Mouse (Mus musculus) heart, adult 11 months (tissue): ENCODE data around the gene Bin2.

Source experiments
- DNase-seq: peaks from one replicate; pipeline ENCODE4 v3.0.0; 2022

Gene Bin2

DNA sequence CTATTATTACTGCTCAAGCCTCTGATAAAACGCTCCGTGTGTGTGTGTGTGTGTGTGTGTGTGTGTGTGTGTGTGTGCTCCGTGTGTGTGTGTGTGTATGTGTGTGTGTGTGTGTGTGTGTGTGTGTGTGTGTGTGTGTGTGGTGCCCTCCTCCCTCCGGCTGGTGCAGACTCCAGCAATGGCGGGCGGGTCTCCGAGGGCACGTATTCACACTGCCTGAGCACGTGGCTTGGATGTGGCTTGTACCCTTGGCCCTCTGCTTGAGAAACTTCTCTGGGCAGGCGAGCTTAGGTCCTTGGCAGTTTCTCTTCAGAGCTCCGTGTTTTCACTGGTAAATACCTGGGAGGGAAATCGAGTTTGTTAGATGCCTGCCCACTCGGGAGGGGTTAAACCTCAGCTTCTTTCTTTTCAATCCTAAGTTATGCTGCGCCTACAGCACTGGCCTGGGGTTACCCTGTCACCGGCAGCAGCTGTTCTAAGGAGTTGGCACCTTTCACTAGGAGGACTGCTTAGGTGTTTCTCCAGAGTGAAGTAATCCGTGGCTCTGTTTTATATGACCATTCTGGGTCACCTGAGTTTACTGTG lies 28.0 kb downstream of the Bin2 start:
- DNase-seq, result peak; percentile 92

DNA sequence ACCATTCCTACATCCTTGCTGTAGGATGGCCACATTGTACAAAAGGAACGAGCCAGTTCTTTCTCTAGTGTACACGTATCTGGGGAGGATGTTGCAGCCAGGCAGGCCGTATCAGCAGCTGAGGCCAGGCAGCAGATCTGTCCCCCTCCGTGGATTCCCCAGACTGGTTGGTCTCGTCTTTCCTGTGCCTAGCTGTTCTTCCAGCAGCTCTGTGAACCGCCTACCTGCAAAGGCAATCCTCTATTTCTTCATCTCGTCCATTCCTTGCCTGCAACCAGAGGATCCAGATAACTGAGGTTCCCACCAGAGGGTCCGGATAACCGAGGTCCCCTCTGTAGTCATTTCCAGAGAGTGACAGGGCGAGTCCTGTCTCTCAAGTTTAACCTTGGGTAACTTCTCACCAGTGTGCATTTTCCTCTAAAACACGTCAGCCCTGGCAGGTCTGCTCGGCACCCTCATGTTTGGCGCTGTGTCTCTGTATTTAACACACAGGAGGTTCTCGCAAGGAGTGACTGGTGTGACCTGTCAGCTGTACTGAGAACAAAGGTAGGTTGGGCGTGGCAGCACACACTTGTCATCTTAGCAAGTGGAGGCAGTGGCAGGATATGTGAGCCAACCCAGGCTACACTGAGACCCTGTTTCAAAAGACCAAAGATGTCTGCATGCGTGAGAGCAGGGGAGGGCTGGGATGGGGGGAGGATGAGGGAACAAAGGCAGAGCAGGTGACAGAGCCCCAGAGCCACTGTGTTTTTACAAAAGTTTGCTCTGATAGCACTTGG lies 29.2 kb downstream of the Bin2 start:
- DNase-seq, result no peak

DNA sequence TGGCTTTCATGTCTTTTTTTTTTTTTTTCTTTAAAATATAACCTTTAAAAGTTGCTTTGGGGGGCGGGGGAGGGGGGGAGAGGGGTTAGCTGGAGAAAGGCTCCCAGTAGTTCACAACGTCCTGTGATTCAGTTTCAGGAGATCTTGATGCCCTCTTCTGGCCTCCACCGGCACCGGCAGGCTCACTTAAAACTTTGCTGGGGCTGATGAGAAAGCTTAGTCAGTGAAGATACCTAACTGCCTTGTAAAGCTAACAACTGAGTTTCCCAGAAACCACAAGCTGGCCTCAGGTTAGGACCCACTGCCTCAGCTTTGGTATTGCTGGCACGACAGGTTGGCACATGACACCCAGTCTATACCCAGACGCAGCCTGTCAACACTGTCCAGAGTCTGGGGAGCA lies 31.7 kb downstream of the Bin2 start:
- DNase-seq, result peak; percentile 95

DNA sequence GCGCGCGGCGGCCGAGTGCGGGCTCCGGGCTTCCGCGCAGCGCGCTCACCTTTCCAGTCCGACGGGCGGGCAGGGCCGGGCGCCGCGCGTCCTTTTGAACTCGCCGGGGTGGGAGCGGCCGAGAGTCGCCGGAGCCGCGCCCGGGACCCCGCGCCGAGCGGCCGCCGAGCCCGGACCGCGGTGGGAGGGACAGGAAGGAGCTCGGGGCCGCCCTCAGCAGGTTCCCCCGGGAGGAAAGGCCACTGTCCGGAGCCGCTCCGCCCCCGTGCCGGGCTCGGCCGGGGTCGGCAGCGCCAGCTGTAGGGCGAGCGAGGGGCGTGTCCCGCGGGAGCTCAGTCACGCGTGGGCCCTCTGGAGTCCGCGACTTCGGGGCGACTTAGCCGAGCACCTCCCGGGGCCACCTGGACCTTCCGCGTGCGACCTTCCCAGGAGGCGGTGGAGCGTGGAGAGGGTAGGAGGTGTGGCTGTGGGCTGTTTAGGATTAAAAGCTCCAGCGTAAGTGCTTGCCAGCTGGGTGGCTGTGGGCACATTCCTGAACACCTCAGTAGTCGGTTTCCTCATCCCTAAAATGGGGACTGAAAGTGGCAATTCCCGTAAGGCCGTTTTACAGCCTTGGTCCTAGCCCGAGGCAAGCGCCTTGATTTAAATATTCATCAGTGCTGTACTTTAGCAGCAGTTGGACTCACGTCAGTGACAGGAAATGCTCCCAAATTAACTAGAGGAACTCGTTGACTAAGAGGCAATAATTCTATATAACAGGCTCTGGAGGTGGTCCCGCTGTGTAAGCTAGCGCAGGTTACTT lies 32.5 kb downstream of the Bin2 start, which contains the start of gene Smagp:
TSS of gene Smagp (minus strand) at position 241 of the 802 bp plus-strand sequence.
- peak; percentile 98 for DNase-seq

DNA sequence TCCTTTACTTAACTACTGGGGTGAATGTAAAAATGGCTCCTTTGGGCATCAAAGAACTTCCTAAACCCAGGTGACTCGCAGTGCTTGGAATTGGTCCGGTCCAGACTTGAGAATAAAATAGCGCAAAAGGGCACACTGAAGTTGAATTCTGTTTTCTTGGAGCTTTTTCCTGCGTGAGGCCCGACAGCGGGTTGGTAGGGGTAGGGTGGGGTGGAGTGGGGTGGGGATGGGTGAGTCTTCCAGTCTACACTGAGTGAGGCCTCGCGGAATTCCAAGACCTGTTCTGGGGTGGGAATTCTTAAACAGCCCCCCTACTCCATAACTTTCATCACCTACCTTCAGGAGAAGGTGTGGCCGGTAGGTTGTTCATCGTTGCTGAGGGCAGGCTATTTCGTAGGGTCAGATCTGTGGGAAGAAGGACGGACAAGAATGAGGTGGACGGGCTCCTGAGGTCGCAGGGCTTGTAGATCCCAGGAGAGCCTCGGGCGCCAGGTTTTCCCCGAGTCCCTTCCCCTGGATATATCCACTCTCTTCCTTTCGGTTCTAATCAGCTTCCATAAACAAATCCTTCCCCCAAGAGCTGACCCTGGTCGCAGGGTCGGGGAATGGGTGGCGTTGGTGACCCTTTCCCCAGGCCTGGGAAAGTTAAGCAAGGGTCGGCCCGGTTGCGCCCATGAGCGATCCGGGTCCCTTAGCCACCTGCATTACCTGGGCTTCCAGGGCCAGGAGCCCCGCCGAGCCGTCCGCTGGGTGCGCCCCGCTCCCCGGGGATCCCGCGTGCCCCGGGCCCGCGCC lies 33.3 kb downstream of the Bin2 start:
- DNase-seq, result no peak

DNA sequence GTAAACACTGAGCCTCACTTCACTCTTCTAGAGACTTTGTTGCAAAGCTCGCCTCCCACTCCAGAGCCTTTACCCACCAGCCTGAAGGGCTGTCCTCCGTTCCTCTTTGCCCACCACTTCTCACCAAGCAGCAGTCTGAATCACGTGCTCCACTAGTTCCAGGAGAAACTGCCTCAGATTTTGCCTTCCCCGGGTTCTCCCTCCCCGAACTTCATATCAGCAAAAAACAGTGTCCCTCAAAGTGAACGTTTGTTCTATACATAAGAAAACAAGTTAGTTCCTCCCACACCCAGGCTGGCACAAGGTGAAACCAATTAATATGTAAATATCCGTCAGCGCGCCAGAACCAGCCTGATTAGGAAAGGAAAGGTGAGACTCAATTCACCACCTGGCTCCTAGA lies 34.1 kb downstream of the Bin2 start:
- DNase-seq, result no peak

DNA sequence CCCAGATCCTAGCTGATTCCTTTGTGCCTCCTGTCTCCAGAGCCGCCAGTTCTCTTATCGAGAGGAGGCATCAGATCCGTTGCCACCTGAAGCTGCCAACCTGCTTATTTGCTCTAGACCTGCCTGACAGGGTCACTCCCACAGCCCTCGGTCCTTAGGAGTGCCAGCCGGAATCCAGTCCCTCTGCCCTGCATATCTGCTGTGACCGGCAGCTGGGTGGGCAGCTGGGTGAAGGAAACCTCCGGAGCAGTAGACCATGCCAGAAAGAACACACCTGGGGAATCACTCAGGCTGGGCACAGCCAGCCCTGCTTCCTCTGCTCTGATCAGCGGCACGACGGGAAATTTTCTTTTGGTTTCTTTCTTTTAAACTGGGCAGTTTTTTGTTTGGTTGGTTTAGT lies 36.0 kb downstream of the Bin2 start:
- DNase-seq, result no peak

DNA sequence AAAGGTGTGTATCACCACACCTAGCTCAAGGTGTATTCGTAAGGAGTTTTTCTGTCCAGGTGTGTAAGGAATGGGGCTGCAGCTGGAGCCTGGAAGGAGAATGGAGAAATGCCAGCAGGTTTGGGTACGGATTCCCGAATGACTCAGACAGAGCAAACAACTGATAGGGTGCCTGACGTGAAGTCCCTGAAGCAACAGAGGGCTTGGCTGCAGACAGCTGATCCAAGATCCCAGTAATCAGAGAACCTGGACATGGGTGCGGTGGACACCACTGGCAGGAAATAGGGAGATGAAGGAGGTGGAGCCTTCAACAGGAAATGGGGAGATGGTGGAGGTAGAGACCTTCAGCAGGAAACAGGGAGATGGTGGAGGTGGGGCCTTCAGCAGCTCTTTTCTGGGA lies 37.0 kb downstream of the Bin2 start:
- DNase-seq, result no peak

DNA sequence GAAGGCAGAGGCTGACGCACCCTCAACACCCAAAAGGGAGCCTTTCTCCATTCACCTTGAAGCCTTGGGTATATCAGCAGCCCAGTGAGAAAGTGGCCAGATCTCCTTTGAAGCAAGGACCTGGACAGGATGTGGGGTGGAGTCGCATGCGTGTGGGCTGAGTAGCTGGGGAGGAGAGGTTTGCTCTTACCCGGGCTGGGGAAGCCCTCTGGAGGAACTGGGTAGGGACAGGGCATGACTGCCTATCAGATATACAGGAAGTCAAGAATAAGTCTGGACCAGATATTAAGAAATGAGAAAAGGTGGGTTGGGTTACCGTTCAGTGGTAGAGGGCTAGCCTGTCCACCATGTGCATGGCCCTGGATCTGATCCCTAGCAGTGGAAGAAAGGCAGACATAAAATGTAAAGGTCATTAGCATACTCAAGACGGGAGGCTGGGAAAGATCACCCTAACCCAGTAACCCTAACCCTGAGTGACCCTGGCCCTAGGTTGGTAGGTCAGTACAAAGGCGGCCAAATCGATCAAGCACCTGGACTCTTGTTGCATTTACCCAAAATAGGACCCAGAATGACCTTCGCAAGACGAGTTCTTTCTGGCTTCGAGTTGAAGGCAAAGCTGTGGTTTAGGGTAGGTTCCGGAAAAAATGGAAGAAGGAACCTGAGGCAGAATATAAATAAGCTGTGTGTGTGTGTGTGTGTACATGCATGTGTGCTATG lies 37.7 kb downstream of the Bin2 start:
- no peak for DNase-seq

DNA sequence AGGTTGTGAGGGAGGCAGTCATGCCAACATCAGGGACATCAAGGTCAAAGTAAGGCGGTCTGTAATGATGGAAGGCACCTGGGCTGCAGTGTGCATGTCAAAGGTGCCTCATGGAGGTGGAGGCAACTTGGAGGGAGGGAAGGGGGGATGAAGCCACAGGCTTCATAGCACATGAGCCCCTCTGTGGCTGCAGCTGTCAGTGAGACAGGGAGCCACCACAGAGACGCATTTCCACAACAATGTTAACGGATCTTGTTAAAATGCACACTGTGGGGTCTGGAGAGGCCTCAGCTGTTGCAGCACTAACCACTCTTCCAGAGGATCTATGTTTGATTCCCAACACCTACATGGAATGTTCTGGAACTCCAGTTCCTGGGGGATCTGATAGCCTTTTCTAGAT lies 39.2 kb downstream of the Bin2 start:
- DNase-seq, result no peak

DNA sequence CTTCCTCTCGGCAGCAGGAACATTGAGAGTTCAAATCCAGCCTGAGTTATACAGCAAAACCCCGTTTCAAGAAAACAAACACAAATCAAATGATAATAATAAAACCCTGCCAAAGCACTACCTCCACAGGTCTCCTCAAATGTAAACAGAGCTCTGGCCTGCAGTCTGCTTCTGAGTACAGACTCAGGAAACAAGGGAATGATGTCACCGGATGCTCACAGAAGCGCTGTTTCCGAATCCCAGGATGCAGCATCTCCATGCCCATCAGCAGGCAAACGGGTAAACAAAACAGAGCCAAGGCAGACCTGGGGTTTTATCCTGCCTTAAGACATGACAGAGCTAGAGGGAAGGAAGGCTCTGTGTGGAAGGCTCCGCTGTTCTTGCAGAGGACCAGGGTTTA lies 40.6 kb downstream of the Bin2 start:
- DNase-seq, result peak; percentile 94

DNA sequence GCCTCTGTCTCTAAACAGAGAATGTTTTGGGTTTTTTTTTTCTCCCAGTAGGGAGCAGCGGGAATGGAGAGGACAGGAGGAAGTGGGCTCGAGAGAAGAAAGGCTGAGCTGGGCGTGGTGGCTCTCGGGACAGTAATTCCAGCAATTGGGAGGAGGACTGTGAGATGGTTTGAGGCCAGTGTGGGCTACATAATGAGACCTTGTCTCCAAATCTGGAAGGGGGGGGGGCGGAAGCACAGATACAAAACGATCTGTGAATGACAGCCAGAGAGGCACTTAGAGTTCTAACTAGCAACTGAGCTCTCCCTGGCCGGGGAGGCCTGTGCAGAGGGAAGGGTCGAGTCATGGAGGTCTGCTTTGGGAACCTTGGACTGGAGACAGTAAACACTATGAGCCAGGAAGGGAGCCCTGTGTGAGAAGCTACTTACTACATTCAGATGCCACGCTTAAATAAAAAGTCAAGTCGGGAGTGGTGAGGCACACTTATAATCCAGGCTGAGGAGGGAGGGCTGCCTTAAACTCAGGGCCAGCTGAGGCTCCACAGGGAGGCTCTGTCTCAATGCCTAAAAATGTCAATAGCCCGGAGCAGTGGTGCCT lies 41.5 kb downstream of the Bin2 start:
- no peak for DNase-seq

DNA sequence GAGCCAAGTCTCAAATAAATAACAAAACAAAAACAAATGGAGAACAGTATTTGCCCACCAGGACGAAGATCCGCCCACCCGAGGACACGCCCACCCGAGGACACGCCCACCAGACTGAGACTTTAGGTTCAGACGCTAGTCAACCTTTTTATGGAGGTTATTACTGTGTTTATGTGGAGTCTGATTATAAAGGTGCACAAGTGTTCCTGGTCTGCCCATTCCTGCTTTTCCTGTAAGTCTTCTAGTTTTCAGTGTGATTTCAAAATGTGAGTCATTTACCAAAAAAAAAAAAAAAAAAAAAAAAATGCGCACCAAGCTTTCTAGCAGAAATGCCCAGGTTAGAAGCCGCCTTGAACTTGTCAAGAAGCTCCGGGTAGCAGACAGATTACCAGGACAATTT lies 42.1 kb downstream of the Bin2 start:
- no peak for DNase-seq

DNA sequence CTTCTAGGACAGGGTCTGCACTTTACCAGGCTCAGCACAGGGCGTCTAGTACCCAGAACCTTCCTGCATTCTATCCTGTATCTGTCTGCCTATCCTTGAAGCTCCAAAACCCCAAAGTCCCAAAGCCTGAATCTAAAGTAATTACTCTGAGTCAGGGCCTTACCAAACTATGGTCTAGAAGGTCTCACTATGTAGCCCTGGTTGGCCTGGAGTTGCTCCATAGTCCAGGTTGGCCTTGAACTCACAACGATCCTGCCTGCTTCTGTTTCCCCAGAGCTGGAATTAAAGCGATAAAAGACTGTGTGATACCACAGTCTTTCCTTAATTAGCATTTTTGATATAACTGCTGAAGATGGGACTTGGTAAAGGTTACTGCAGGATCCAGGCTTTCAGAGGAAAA lies 44.9 kb downstream of the Bin2 start:
- no peak for DNase-seq

DNA sequence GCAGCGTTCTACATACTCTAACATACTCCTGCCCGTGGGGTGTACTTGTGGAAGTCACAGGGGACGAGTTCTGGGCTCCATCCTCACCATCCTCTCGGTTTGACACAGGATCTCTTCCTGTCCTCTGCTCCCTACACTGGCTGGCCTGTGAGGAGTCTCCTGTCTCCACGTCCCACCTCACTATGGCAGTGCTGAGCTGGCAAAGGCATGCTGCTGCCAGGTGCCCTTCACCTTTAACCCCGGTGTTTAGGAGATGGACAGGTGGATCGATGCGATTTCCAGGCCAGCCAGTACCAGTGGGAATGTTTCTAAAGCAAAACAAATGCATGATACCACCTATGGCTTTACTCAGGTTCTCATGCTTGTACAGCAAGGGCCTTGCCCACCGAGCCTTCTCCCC lies 45.6 kb downstream of the Bin2 start:
- DNase-seq, result no peak

DNA sequence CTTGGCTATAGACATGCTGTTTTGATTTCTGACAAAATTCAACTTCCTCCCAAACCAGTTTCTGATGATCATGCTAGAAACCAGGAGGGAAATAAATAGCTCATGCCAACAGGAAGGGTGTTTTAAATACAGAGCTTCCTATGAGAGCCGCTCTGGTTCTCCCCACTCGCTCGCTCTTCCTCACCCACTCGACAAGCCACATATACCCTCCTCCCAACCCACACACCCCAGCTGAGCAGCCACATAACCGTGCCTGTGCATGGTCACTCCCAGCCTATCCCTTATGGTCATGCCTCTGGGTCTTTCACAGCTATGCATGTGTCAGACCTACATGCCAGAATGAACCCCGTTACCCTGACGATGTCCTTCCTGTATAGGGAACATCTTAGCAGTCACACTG lies 47.2 kb downstream of the Bin2 start:
- DNase-seq, result peak; percentile 96

DNA sequence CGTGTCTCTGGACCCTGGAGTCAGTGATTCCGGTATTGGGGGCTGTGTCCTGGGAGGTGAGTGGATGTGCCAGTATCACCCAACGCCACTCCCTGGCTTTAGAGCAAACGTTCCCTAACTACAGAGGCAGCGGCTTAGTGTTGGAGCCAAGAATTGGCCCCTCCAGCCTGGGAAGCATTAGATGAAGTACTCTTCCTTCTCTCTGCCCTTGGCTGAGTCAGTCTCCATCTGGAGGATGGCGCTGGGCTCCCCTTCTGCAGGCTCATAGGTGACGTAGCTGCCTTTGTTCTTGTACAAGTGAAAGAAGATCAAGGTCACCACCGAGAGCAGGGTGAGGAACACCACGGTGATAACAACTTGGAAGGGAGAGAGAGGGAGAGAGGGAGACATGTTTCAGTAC lies 47.7 kb downstream of the Bin2 start:
- DNase-seq, result peak; percentile 93

DNA sequence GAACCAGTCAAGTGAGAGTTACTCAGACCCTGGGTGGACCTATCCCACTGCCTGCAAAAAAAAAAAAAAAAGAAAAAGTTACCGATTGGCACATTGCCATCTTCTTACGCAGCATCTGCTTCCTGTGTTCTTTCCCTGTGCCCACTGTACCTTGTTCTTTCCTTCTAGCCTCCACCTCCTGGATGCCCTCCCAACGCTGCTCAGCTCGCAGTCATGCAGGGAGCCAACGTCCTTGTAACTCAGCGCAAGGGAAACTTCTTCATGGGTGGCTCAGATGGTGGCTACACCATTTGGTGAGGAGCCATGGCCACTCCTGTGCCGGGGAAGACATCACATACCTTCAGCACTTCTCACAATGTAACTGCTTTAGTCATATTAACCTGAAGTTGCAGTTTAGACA lies 50.2 kb downstream of the Bin2 start:
- no peak for DNase-seq

DNA sequence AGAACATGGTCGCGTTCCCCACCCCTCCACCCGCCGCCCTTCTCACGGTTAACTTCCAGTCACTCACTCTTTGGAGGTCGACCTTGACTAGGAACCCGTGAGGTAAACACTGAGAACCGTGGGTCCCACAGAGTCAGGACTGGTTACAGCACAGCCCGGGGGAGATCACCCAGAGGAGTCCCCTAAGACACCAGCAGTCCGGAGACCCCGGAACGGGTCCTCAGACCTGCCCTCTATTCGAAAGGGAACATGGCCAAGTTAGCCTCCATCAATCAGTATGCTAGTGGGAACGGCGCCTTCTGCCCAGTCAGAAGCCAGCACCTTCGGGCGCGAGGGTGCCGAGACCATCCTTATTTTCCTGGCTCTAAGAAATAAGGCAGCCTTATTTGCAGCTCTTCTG lies 53.1 kb downstream of the Bin2 start:
- no peak for DNase-seq

DNA sequence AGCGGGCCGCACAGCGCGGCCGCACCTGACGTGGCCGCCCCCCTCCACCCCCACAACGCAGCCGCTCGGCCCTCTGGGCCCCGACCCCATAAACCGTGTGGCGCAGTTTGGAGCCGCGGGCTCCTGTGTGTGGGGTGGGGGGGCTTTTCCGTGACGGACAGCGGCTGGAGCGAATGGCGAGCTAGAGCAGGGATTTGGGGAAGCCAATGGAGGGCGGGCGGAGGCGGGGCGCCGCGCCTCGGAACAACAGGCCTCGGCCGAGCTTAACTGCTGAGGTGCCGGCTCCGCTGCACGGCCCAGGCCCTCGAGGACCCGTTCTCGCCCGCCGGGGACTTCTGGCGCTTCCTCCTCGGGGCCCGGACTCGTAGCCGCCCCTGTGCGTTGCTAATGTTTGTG lies 53.5 kb downstream of the Bin2 start:
- DNase-seq, result peak; percentile 99

DNA sequence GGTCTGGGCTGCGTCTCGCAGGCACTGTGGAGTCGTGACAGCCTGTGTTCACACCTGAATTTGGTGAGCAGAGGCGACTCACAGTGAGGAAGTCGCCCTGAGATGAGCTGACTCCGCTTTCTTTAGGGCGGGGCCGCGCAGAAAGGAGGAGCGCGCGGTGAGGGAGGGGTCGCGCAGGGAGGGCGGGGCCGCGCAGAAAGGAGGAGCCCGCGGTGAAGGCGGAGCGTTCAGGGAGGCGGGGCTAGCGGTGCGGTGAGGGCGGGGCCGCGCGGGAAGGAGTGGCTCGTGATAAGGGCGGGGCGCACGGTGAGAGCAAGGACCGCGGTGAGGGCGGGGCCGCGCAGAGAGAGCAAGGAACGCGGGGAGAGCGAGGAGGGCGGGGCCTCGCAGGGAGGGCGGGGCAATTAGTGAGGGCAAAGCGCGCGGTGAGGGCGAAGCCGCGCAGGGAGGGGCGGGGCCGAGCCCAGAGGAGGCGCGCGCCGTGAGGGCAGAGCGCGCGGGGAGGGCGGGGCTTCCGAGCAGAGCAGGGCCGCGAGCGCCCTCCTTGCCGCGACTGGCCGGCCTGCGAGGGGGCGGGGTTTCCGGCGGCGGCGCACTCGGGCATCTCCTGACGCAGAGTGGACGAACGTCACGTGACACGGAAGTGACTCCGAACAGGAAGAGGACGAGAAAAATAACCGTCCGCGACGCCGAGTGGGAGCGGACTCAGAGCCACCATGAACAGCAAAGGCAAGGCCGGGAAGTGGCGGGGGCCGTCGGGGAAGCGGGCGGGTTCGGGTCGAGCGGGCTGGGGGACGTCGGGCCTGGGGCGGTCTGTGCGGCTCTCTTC lies 54.1 kb downstream of the Bin2 start, which contains the start of gene Dazap2:
TSS of gene Dazap2 (plus strand) at position 354 of the 829 bp plus-strand sequence.
- DNase-seq, result peak; percentile 100
